Mouse (Mus musculus): ENCODE data around the gene Matk.
"Not testable (repeated sequence)": the region's sequence is repeated elsewhere in the genome, so short reads cannot be mapped to it uniquely, and the experiment has no call there.

Matk gene

DNA sequence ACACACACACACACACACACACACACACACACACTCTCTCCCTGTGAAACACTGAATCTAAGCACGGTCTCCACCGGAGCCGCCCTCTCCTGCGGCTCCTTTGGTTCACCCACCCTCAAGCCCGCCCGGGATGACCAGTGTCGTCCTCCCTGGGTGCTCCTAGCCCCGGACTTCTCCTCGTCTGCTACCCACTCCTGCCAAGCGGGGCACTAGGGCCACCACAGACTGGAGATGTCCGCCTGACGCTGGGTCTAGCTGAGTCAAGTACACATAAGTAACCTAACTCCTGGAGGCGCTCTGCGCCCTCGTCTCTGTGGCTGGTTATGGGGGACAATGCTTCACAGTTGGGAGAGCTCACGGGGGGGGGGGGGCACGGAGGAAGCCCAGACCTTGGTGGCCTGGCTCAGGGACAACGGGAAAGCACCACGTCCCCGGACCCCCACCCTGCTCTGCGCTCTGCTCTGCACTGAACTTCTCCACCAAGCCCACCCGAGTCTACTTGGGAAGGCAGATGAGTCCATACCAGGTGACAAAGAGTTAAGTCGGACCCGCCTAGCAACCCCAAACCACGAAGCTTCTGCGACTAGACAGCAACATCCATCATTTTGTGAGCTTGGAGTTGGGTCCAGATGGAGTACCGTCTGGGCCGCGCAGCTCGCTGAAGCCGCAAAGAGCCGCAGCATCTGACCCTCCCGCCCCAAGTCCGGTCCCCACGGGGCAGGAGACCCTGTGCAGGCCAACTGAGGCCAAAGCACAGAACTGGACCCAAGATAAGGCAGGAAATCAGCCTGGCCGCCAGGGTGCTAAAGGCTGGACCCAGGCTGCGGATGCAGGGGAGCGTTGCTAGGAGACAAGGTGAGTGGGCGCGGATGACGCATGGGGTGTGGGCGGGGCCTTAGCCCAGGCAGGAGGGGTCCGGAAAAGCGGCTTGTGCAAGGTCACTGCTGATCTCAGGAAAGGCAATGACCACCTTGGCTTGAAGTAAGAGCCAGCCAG is at the start of gene Matk:
Matk (plus strand) TSS at position 512 of the 996 bp plus-strand sequence.
- DNase-seq, result peak in 1 of 2 experiments; percentile 25

DNA sequence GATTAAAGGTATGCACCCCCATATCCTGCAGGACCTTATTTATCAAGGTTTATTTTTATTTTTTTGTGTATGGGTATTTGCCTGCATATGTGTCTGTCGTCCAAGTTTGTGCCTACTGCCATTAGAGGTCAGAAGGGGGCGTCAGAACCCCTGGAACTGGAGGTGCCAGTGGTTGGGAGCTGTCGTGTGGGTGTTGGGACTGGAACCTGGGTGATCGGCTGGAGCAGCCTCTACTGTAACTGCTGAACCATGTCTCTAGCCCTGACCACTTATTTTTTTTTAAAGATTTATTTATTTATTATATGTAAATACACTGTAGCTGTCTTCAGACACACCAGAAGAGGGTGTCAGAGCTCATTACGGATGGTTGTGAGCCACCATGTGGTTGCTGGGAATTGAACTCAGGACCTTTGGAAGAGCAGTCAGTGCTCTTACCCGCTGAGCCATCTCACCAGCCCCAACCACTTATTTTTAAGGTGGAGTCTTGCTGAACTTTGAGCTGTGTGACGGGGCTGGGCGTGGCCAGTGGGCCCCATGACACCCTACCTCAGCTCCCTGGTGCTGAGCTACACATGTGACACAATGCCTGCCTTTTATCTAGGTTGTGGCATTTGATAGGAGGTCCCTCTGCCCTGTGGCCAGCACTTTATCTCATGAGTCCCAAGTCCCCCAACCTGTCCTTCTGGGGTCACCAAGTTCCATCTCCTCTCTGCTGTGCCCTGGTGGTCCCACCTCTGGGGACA is 49.6 kb upstream of the Matk start:
- no peak for DNase-seq

DNA sequence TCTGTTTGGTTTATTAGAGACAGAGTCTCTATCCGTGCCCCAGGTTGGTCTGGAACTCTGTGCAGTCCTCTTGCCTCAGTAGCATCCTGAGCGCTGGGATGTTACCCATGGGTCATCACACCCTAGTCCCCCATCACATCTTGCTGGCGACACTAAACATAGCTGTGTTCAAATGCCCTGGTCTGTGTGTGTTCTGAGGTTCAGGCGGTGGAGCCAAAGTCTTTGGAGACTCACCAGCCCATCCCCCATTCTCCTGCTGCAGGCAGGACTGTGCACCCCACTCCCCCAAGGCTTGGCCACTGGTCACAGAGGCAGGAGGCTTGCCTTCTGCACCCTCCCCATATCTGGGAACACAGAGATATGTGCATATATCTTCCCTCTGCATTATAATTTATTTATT is 48.6 kb upstream of the Matk start:
- no peak for DNase-seq

DNA sequence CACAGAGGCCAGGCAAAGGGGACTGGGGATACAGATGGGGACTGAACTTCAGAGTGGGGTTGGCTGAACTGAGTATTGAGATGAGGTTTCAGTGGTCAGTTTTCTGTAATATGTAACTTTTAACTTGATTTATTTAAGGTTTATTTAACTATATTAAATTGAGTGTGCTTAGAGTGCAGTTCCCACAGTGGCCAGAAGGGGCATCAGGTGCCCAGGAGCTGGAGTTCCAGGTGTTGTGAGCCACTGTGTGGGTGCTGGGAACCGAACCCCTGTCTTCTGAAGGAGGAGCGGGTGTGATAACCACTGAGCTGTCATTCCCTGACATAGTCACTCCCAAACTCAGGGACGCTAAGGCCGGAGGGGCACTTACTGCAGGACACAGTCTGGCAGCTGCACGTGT is 42.6 kb upstream of the Matk start:
- no peak for DNase-seq

DNA sequence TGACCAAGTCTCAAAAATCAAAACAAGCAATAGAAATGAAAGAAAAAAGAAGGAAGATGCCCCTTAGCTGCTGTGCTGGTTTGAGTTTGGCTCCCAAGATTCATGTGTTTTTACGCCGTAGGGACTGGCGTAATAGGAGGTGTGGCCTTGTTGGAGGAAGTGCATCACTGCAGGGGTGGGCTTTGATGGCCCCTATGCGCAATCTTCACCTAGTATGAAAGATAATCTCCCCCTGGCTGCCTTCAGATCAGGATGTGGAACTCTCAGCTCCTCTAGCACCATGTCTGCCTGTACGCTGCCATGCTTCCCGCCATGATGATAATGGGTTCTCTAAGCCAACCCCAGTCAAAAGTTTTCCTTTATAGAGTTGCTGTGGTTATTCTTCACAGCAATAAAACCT is 36.5 kb upstream of the Matk start:
- no peak for DNase-seq

DNA sequence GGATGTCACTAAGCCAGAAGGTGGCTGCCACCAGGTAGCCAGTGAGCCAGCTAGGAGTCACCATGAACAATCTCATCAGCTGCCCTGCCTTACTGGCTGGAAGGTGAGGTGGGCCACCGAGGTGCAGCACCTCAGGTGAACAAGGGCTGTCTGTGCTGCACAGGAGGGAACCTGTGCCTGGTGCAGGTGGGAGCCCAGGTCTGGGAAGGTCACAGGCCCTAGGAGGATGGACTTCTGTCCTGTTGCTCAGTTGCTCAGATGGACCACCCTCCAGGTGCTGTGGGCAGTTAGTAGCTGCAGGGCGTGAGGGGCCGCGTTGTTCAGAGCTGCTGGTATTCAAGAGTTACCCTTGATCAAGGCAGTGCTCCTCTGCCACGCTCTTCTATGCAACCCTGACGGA is 35.9 kb upstream of the Matk start:
- DNase-seq, result no peak

DNA sequence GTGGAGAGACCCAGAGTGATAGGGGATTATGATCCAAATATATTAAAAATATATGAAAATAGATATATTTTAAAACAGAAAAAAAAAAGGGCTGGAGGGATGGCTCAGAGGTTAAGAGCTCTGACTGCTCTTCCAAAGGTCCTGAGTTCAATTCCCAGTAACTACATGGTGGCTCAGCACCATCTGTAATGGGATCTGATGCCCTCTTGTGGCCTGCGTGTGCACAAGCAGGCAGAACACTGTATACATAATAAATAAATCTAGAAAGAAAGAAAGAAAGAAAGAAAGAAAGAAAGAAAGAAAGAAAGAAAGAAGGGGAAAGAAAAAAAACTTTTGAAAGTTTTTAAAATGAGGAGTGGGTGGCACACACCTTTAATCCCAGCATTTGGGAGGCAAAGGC is 35.5 kb upstream of the Matk start:
- not testable (repeated sequence) for DNase-seq

DNA sequence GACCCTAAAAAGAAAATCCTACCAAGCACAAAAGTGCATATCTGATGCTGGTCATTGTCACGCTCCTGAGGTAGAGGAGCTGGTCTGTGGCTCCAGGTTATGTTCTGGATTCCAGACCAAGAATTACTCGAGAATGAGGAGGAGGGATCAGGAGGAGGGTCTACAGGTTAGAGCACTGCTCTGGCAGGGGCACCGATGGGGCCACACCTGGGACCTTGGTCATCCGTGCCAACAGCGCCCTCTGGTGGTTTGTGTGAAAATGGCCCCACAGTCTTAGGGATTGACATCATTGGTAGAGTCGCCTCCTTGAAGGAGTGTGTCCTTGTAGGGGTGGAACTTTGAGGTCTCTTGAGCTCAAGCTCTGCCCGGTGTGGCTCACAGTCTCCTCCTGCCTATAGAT is 34.8 kb upstream of the Matk start:
- DNase-seq, result peak; percentile 52 to 79

DNA sequence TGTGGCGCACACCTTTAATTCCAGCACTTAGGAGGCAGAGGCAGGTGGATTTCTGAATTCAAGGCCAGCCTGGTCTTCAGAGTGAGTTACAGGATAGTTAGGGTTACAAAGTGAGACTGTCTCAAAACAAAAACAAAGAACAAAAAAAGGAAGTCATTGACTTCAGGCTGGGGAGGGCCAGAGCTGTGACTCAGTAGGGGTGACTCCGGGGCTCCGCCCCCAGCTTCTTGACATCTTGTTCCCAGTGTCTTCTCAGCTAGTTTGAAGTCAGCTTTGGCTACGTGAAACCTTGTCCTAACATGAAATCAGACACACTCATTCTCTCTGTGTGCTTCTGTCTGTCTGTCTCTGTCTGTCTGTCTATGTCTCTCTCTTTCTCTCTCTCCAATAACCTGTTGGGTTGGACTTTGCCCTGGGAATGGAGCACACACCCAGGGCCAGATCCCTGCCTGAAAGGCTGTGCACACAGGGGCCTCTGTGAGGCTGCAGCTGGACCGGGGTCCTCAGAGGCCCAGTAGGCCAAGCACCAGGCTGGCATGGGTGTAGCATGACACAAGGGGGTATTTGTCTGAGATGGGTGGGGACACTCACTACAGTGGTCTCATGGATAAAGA is 31.2 kb upstream of the Matk start:
- DNase-seq, result no peak

DNA sequence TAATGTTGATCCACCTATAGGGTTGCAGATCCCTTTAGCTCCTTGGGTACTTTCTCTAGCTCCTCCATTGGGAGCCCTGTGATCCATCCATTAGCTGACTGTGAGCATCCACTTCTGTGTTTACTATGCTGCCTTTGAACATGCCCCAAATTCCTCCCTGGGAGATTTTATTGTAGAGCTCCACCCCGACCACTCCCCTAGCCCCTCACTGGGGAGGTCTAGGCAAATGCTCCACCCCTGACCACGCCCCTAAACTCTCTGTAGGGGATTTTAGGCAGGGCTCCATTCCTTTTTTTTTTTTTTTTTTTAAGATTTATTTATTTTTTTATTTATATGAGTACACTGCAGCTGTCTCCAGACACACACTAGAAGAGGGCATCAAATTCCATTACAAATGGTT is 29.0 kb upstream of the Matk start:
- DNase-seq, result not testable (repeated sequence)

DNA sequence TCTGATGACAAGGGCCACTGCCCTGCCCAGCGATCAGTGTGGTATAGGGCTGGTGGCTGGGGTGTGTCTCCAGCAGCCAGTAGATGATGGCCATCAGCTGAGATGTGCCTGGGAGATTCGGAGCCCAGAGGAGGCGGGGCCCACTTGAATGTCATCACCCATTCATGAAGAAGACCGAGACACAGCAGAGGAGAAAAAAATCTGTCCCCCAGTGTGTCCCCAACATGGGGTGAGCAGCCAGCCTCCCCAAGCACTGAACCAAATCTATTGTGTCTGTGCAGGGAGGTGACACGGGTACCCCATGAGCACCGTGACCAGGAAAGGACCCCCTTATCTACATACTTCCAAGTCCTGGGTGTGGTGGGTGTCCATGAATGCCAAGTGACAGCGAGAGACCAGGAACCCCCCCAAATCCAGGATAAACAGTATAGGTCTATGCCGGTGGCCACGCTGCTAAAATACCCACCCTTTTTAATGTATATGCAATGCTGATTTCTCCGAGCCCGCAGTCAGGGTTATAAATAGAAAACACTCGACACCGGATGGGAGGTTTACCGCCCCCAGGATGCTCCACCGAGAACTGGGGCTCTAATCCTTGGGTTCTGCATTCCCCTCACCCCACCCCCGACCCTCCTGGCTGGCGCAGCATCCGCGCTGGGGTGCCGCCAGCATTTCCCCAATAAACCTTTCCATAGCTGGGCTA is 22.8 kb upstream of the Matk start:
- DNase-seq, result no peak

DNA sequence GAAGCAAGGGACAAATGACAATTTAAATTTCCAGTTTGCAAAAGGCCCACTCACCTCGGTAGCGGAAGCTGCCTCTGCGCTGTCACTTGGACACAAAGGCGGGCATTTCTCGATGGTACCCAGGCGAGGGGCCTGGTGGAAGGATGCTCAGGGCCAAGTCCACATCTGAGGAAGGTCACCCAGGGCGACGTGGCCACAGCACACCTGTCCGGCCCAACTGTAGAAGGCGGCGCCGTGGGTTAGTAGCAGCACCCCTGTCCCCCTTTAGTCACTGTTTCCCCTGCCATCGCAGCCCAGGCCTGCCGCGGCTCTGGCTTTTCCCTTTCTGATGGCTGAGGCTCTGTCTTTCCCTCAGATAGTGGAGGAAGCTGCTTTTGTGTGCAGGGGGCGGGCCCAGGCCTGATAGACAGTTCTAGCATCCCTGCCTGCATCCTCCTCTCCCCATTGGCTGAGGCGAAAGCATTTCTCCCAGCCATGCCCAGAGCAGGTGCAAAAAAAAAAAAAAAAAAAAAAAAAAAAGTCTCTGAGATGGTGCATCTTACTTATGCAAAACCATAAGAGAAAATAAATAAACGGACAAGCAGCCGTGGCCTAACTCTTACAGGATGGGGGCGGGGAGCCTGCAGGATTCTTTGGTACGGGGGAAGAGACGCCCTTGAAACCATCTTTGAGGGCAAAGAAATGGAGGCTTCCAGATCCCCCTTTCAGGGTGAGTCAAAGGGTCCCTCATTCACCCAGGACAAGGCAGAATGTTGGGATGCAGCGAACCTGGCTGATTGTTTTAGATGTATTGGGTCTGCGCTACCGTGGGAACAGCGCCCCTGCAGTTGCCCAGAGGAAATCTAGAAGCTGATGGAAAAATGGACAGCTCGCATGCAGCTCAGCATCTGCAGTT is 22.1 kb upstream of the Matk start, which contains the start of gene Atcay:
Atcay (minus strand) TSS at position 396 of the 895 bp plus-strand sequence.
- DNase-seq, result no peak

DNA sequence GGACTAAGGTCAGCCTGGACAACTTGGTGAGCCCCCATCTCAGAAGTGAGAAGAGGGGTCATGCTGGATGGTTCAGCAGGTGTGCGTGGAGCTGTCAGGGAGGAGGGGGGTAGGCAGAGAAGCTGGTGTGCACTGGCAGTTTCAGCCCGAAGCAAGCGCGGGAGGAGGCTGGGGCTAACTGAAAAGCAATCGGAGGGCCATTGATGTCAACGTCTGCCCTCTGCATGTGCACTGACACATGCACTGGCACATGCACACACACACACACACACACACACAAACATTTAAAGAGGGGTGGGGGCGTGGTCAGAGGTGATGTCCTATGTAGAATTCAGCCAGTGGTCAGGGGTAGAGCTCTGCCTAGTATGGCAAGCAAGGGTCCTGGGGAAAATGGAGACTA is 21.3 kb upstream of the Matk start:
- no peak for DNase-seq

DNA sequence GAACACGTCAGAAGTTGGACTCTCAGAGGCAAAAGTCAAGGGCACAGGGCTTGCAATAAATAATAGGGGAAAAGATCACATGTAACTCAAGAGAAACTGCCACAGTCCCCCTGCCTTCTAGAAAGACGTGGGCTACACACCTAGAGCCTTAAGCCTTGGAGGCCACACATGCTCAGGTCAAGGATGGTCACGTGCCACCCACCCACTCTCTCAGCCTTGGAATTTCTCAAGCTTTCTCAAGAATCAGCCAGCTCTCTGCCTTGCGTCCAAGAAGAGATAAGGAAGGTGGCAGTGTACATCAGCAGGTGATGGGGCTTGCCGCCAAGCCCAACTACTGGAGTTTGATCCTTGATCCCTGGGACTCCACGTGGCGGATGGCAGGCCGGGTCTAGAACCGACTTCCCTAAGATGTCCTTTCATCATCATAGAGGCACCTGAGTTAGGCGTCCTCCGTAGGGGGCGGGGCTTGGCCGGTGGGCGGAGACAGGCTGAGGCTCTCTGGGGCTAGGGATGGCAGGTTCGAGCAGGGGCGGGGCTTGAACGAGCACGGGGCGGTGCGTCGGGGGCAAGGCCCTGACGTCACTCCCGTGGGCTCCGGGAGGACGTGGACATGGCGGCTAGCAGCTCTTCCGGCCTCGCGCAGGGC is 20.0 kb upstream of the Matk start, which contains the start of gene Zfr2:
Zfr2 (plus strand) TSS at position 576 of the 646 bp plus-strand sequence.
- peak; percentile 91 to 93 for DNase-seq

DNA sequence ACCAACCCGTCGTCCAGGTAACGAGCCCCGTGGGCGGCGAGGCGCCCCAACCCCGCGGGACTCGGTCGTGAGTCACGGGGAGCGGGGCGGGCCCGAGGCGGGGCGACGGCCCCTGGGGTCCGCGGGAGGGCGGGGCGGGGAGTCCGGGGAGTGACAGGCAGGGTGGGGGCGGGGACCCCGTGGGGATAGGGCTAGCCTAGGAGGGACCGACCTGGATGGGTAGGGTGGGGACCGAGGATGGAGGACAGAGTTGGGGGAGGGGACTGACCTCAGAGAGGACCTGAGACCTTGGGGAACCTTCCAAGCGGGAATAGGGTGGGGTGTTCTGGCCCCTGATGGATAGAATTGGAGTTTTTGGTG is 19.5 kb upstream of the Matk start:
- no peak for DNase-seq

DNA sequence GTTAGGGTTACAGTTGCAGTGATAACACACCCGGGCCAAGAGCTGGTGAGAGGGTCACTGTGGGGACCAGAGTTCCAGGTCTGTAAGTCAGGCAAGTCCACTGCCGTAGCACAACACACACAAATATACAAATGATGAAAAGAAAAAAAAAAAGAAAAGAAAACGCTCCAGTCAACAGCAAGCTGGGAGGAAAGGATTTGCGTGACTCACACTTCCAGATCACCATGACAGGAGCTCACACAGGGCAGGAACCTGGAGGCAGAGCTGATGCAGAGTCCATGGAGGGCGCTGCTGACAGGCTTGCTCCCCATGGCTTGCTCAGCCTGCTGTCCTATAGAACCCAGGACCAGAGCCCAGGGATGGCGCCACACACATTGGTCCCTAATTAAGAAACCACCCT is 18.5 kb upstream of the Matk start:
- no peak for DNase-seq

DNA sequence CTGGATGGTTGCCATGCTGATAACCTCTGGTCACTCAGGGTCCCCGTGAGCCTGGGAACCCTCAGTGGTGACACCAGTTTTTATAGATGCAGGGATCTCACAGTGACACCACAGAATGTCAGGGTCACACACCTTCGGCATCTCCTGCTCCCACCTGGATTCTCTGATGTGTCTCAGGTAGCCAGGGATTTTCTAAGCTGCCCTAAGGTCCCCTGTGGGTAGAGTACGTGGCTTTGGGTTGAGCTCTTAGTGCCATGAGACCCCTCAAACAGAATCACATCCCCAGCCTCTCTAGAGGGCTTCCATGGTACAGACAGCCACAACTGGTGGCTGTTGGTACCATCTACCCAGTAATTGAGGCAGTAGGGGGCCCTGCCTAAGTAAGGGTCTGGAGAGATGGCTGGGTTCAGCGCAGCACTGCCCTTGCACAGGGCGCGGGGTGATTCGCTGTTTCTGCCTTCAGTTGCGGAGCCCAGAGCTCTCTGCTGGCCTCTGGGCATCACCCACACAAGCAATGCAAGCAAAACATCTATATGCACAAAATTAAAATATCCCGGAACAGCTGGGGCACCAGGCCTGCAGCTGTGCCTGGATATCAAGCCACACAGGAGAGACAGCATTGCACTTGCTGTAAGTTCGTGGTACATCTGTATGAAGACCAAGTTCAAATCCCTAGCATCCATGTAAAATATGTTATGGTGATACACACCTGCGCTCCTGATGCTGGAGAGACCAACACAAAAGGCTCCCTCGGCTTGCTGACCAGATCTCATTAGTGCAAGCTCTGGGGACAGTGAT is 16.1 kb upstream of the Matk start:
- no peak for DNase-seq

DNA sequence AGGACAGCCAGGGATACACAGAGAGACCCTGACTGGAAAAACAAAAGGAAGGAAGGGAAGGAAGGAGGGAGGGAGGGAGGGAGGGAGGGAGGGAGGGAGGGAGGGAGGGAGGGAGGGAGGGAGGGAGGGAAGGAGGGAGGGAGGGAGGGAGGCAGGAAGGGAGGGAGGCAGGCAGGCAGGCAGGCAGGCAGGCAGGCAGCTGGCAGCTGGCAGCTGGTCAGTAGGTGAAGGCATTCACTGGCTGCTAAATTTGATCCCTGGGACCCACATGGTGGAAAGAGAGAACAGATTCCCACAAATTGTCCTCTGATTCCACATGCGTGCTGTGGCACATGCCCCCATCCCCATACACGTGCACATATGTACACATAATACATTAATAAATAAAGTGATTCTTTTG is 14.1 kb upstream of the Matk start:
- DNase-seq, result no peak

DNA sequence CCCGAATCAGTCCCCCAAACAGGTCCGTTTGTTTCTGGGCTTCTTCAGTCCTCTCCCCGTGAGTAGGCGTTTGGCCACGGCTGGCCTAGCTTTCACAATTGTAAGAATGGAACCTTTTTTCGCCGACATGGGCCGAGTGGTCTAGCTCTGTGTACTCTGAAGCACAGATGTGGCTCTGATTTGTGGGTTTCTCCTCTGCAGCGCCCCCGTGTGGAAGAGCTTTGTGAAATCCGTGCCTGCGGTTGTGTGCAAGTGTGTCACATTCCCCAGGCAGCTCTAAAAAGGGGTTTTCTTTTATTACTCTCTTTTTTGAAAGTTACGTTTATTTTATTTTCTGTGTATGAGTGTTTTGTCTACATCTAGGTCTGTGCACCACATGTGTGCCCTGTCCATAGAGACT is 11.9 kb upstream of the Matk start:
- DNase-seq, result no peak

DNA sequence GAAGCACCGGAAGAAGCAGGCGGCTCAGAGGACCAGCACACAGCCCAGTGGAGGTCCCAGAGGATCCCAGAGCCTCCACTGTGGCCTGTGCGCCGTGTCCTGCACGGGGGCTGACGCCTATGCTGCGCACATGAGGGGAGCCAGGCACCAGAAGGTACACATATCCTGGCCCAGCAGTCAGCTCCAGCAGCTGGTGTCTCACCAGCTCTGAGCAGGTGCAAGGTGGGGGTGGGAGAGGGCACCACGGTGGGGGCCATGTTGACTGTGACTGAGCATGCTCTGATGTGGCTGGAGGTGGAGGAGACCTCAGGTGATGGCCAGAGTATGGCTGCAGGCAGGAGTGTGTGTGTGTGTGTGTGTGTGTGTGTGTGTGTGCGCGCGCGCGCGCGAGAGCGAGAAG is 10.7 kb upstream of the Matk start:
- no peak for DNase-seq

Data from kidney, adult 8-10 months (tissue).